Mouse (Mus musculus) gastrocnemius, adult 8-10 months (tissue): ENCODE data around the gene Fgfr3. TPM values are rescaled to one million over a fixed set of nuclear protein-coding genes. Genes with fewer than 3 reads are reported as not detected.

ENCODE experiments used
- DNase-seq, 2 experiments: peaks; one replicate each; pipeline ENCODE4 v3.0.0; 2022; ENCODE audit warnings: low spot score in 2 of 2
- total RNA-seq, 4 experiments: library from RNA; stranded (reverse); gene quantifications; 2 replicates each; pipeline ENCODE4 v1.2.4; 2022

Gene Fgfr3
- total RNA-seq, 4 experiments from 2014 or later, result 1.6 to 4.7 (median 1.9) TPM

GRCm38 (mm10) chr5:33728841-33729240, 7.4 kb downstream of the Fgfr3 start:
- no peak for DNase-seq

GRCm38 (mm10) chr5:33730516-33730915, 9.0 kb downstream of the Fgfr3 start:
- DNase-seq, result no peak

GRCm38 (mm10) chr5:33731051-33731450, 9.6 kb downstream of the Fgfr3 start:
- no peak for DNase-seq

- no peak for DNase-seq
These were observed 12.4 kb downstream of the Fgfr3 start for GRCm38 (mm10) chr5:33733837-33734236.

- DNase-seq, result no peak
These were observed 14.1 kb downstream of the Fgfr3 start for GRCm38 (mm10) chr5:33735412-33736092.

- no peak for DNase-seq
These were observed 14.8 kb downstream of the Fgfr3 start for GRCm38 (mm10) chr5:33736230-33736629.

- peak; percentile 26 to 27 for DNase-seq
These were observed 16.4 kb downstream of the Fgfr3 start for GRCm38 (mm10) chr5:33737903-33738321.

- no peak for DNase-seq
These were observed 16.9 kb downstream of the Fgfr3 start for GRCm38 (mm10) chr5:33738341-33738740.

GRCm38 (mm10) chr5:33740548-33740947, 19.1 kb downstream of the Fgfr3 start:
- DNase-seq, result no peak

- no peak for DNase-seq
These were observed 22.0 kb downstream of the Fgfr3 start for GRCm38 (mm10) chr5:33743481-33743880.

- no peak for DNase-seq
These were observed 55.7 kb downstream of the Fgfr3 start for GRCm38 (mm10) chr5:33777195-33777594.

- DNase-seq, result peak in 1 of 2 experiments; percentile 7
These were observed 60.5 kb downstream of the Fgfr3 start for GRCm38 (mm10) chr5:33781964-33782344.

GRCm38 (mm10) chr5:33782345-33782998, 61.0 kb downstream of the Fgfr3 start, which contains the start of gene Letm1:
TSS of gene Letm1 (minus strand) at chr5:33782817.
- DNase-seq, result peak; percentile 86 to 93

- DNase-seq, result no peak
These were observed 61.5 kb downstream of the Fgfr3 start for GRCm38 (mm10) chr5:33782999-33783390.

Other genes starting within 250 kb of the Fgfr3 start
- 10 to 100 TPM; 62.3 to 84.8 (median 69.4) TPM for gene Fam53a, start 92.0 kb upstream of the Fgfr3 start, total RNA-seq
- under 1 TPM in 3 of 4 experiments, not detected in 1; 0.27 to 0.46 (median 0.46) TPM for gene Gm9903, start 91.7 kb upstream of the Fgfr3 start, total RNA-seq
- gene Slbp, start 69.1 kb upstream of the Fgfr3 start, total RNA-seq, result 1 to 10 TPM; 5.8 to 6.4 (median 6.0) TPM
- 1 to 10 TPM in 3 of 4 experiments, under 1 TPM in 1; 0.88 to 1.8 (median 1.2) TPM for gene Tacc3, start 63.5 kb upstream of the Fgfr3 start, total RNA-seq
- gene Tmem129, start 63.3 kb upstream of the Fgfr3 start, total RNA-seq, result 10 to 100 TPM in 2 of 4 experiments, 1 to 10 TPM in 2; 9.2 to 11.3 (median 10.1) TPM
- gene Letm1, start 61.1 kb downstream of the Fgfr3 start, total RNA-seq, result 10 to 100 TPM; 69.8 to 82.0 (median 73.8) TPM
- 10 to 100 TPM in 3 of 4 experiments, 1 to 10 TPM in 1; 7.4 to 12.7 (median 11.2) TPM for gene Nsd2, start 99.1 kb downstream of the Fgfr3 start, total RNA-seq
- 1 to 10 TPM; 5.7 to 7.0 (median 6.4) TPM for gene Nelfa, start 214.7 kb downstream of the Fgfr3 start, total RNA-seq